Mouse (Mus musculus): ENCODE results near the gene Myo1h.

The Myo1h gene

DNA sequence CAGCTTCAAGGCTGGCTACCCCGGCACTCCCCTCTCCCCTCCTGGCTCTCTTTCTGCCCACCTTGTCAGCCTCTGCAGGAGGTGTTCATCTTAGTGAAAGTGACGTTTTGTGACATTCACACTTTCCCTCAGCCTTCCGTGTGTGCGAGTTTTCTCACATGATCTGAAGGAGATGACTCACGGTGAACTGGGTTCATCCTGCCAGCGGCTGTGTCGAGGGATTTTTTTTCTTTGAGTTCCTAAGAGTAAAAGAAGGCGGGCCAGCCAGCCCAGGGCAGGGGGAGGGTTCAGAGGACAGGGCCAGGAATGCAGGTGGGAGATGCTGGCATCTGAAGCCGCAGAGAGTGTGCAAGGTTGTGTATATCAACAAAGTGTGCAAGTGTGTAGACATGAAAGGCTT, 104.2 kb downstream of the Myo1h start:
- DNase-seq (ENCODE audit: extremely low spot score), result no peak

DNA sequence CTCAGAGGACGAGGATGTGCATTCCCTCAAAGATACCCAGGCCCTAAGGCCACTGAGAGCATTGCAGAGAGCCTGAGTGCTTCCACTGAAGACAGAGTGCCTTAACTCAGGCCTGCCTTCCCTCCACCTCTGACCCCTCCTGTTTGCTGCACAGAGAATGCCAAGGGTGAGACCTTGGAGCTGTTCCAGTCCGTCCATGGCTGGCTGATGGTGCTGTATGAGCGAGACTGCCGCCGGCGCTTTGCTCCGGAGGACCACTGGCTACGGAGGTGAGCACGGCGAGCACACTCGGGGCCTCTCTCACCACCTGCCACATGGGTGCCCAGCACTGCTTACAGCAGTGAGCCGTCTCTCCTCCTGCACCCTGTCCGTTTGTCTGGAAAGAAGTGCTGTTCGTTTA, 117.6 kb downstream of the Myo1h start:
- DNase-seq (ENCODE audit: extremely low spot score), result no peak

DNA sequence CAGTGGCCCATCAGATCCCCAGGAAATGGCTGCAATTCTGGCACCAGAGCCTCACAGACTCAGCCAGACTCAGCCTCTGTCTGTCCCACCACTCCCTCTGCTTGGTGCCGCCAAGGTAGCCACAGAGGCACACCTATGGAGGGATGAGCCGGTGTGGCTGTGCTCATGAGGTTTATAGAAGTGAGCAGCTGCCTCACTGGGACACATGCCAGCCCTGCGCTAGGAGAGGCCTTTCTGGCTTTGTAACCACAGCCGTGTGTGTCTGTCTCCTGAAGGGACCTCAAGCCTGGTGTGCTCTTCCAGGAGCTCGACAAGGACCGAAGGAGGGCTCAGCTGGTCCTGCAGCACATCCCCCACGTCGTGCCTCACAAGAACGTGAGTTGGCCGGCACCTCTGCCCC, 118.3 kb downstream of the Myo1h start:
- no peak for DNase-seq (ENCODE audit: extremely low spot score)

DNA sequence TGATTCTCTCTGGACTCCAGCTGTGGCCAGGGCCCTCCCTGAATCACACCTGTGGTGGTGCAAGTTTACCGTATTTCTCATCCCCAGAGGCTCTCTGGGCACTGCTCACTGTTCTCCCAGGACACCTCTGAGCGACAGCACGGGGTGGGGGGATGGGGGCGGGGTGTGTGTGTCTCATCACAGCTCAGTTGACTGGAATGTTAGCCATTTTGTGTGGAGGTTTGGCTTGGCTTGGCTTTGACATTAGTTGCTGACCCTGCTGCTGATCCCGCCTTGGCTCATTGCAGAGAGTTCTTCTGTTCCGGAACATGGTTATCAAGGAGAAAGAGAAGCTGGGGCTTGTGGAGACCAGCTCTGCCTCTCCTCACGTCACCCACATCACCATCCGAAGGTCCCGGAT, 118.8 kb downstream of the Myo1h start:
- DNase-seq (ENCODE audit: extremely low spot score), result no peak

DNA sequence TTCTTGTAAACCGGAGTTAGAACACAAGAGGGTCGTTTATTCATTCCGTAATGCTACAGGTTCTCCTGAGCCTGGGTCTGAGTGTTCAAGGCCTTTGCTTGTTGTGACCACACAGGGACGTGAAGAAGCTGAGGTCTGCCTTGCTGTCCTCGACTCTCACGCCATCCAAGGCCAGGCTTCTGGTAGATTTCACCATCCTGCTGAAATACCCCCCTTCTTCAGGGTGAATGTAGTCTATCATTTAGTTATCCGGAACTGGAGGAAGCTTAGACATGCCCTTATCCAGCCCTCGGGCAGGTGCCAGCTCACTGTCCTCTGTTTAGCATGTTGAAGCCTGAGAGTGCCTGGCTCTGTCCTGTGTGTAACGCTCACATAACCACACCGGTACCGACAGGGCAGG, 119.9 kb downstream of the Myo1h start:
- DNase-seq (ENCODE audit: extremely low spot score), result no peak

DNA sequence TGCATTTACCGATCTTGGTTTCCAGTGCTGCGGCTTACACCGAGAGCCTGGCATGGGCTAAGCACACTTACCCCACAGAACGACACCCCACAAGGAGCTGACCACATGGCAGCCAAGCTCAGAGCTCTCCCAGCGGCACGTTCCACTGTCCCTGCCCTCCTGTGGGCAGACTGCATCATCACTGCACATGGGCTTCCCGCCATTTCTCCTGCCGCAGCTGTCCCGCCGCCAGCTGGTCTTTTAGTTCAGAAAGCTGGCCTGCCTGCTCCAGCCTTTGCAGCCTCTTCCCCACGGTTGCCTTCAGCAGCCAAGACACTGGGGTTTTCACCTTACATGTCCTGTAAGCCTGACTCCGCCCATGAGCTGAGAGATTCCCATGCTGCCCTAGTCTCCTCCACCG, 121.5 kb downstream of the Myo1h start:
- no peak for DNase-seq (ENCODE audit: extremely low spot score)

DNA sequence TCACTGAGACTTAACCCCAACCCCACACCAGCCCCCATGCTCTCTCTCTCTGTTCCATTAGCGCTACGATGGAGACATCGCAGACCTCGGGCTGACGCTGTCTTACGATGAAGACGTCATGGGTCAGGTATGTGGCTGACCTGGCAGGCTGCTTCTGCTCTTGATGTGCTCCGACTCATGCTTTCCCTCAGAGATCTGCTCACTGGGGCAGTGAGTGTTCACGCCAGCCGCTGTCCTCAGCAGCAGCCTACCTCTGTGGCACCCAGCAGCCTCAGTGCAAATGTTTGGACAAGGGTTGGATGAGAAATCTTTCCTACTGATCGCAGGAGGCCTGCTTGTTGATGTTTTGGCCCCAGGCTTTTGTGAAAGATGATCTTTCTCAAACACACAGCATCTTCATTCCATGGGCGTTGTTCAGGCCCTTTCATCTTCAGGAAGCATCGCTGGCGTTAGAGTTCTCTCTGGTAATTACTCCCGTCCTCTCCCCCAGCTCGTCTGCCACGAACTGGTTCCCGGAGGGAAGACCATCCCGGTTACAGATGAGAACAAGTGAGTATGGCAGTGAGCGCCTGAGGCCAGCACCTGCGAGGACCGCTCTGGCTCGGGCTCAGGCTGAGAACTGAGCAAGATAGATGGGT, 123.5 kb downstream of the Myo1h start:
- no peak for DNase-seq (ENCODE audit: extremely low spot score)

DNA sequence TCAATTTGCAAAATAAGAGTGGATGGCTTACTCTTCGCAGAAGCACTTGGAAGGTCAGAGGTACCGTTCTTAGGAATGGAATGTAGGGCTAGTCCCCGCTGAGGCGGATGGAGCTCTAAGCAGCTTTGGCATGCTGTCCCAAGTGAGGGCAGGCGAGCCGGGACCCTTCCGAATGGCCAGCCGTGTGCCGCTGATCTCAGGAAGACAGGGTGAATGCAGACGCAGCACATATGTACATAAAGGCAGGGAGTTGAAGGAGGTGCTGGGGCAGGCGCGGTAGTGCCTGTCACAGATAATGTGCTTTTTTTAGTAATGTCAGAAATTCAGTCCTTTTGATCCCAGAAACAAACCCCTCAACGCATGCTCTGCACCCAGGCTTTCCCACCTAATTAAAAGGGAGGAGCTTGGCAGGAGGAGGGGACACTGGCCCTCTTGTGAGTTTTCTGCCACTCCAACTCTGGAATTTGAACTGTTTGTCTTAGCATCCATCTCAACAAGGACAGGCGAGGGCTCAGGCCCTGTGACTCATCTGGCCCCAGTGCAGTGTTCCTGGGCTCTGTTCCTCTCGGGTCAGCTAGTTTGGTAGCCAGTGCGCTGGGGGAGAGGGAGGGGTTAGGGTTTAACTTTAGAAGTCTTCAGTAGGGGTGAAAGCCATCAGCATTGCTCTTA, 124.2 kb downstream of the Myo1h start:
- no peak for DNase-seq (ENCODE audit: extremely low spot score)

Data from embryo, embryonic 9.5 days (tissue).